Mouse (Mus musculus) CH12.LX (cell line): ENCODE results near the gene Ctnnbip1.

Experiments used
- JUND ChIP-seq: conservative IDR thresholded peaks from 2 replicates; pipeline ENCODE4 v1.6.1; 2011; ENCODE audit warnings: low read depth, low read length, improper control_type of control experiment
- NELFE ChIP-seq: IDR thresholded peaks from 2 replicates; pipeline ENCODE4 v1.6.1; 2011; ENCODE audit warnings: low read depth, low read length, improper control_type of control experiment
- POLR2A ChIP-seq: IDR thresholded peaks from 2 replicates; pipeline ENCODE4 v1.6.1; 2011; ENCODE audit warnings: low read depth, mild to moderate bottlenecking, improper control_type of control experiment, low read length

- TF ChIP-seq JUND = no peak
- no peak for TF ChIP-seq POLR2A
- no peak for TF ChIP-seq NELFE
These were observed 77.0 kb downstream of the Ctnnbip1 start for GRCm38 (mm10) chr4:149594913-149595581.
